Mouse (Mus musculus) urinary bladder, postnatal 14 days (tissue): ENCODE data around the gene Mip.
"Not testable (repeated sequence)": the region's sequence is repeated elsewhere in the genome, so short reads cannot be mapped to it uniquely, and the experiment has no call there.

ENCODE experiments used
- DNase-seq: peaks from one replicate; pipeline ENCODE4 v3.0.0; 2021; ENCODE audit warnings: low spot score

Gene Mip

GRCm38 (mm10) chr10:128247020-128247732, 21.5 kb downstream of the Mip start:
- no peak for DNase-seq

- DNase-seq, result no peak
Observed at GRCm38 (mm10) chr10:128250565-128250964, 24.9 kb downstream of the Mip start.

- DNase-seq, result no peak
Observed at GRCm38 (mm10) chr10:128253677-128254255, 28.1 kb downstream of the Mip start, which contains the start of gene Apon. Gene Apon, plus strand, starts transcription at chr10:128254096.

GRCm38 (mm10) chr10:128255925-128256324, 30.3 kb downstream of the Mip start:
- DNase-seq, result no peak

GRCm38 (mm10) chr10:128256328-128256727, 30.7 kb downstream of the Mip start:
- DNase-seq, result no peak

GRCm38 (mm10) chr10:128258953-128259352, 33.3 kb downstream of the Mip start:
- DNase-seq, result no peak

- DNase-seq, result no peak
Observed at GRCm38 (mm10) chr10:128259946-128260345, 34.3 kb downstream of the Mip start.

GRCm38 (mm10) chr10:128260376-128260775, 34.7 kb downstream of the Mip start:
- not testable (repeated sequence) for DNase-seq

GRCm38 (mm10) chr10:128262300-128262699, 36.7 kb downstream of the Mip start:
- no peak for DNase-seq

GRCm38 (mm10) chr10:128263393-128264310, 38.0 kb downstream of the Mip start:
- no peak for DNase-seq

- no peak for DNase-seq
Observed at GRCm38 (mm10) chr10:128268371-128268770, 42.7 kb downstream of the Mip start, which contains the start of gene Apof. Gene Apof, plus strand, starts transcription at chr10:128268671.

- no peak for DNase-seq
Observed at GRCm38 (mm10) chr10:128269206-128269910, 43.7 kb downstream of the Mip start.

GRCm38 (mm10) chr10:128270287-128270841, 44.7 kb downstream of the Mip start, which contains the start of gene Stat2:
Gene Stat2, plus strand, starts transcription at chr10:128270559.
- peak; percentile 98 for DNase-seq

- DNase-seq, result no peak
Observed at GRCm38 (mm10) chr10:128270866-128271265, 45.2 kb downstream of the Mip start.

- no peak for DNase-seq
Observed at GRCm38 (mm10) chr10:128271883-128272282, 46.2 kb downstream of the Mip start.

- DNase-seq, result not testable (repeated sequence)
Observed at GRCm38 (mm10) chr10:128272819-128273439, 47.3 kb downstream of the Mip start.

- not testable (repeated sequence) for DNase-seq
Observed at GRCm38 (mm10) chr10:128275374-128275773, 49.7 kb downstream of the Mip start.

- no peak for DNase-seq
Observed at GRCm38 (mm10) chr10:128278158-128278557, 52.5 kb downstream of the Mip start.

GRCm38 (mm10) chr10:128280943-128281342, 55.3 kb downstream of the Mip start:
- DNase-seq, result no peak
